Mouse (Mus musculus) urinary bladder, postnatal 14 days (tissue): Measurements from ENCODE around the gene Snd1.

ENCODE experiments used
- DNase-seq: peaks from one replicate; pipeline ENCODE4 v3.0.0; 2021; ENCODE audit warnings: low spot score

The Snd1 gene

DNA sequence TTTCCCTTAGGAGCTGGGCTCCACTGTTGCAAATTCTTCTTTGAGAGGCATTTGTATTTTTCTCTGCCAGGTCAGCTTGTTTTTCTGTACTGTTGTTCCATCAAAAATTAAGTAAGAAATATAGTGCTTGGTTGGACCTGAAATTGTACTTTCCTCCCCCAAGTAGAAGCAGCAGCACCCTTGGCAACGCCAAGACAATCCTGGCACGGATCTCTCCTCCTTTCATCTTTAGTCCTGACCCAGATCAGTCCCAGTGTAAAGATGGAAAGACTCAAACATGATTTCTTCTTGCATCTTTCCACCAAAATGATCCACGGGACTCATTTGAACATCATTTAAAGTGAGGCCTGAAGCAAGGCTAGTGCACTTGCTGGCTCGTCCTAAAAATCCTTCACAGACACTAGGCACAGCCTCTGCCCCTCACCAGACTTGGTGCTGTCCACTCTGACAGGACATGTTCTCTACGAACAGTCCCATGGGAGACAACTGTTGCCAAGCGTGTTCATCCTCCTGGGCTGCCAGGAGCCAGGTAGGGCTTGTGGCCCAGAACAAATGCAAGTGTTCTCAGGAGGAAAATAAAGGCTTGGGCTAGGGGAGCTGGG lies 328.8 kb downstream of the Snd1 start:
- no peak for DNase-seq

DNA sequence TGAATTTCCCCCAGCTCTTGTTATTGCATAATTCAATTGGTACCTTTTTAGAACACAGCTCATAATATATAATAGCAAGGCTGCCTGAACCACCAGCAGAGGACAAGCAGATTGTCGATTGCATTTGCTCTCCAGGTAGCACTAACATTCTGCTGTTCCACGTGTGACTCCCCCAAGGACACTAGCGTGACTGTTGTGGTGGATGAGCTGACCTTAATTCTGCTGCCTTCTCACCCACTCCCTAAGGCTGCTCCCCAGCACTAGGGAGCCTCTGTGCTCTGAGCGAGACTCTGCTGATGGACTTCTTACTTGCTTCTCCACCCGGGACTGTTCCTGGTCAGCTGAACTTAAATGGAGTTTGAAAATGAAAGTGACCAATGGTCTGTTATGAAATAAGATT lies 329.8 kb downstream of the Snd1 start:
- no peak for DNase-seq

DNA sequence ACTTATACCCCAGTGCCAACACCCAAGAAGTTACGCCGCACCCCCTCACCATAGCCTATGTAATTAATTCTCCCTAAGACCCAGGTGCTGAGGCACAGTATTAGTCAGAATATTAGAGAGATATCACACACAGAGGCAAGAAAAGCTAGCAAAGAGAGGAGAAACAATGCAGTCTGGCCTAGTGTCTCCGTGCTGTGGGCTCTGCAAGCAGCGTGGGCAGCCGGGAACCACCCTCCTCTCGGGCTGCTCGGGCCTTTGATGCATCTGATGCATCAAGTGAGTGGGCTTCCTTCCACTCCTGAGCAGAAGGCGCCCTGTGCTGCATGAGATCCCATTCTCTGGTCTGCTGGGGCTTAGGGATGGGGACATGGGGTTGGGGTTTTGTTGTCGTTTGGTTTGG lies 338.1 kb downstream of the Snd1 start:
- no peak for DNase-seq

DNA sequence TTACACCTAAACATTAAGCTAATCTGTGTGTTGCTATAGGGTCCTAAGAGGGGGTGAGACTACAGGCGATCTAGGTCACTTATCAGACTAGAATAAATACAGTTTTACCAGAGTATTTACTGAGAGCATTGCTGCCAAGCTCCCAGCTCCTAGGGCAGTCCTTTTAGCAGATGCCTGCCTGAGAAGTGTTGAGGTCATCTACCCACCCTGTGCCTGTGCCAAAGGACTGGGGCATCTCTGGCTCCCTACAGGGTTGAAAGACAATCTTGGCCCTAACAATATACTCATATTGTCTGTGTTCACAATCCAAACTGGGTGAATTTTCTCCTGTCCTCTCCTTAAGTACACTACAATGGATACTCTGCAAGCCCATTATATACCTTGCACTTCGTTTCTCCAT lies 340.0 kb downstream of the Snd1 start:
- DNase-seq, result no peak

GRCm38 (mm10) chr6:28817039-28817438 lies 342.1 kb downstream of the Snd1 start:
- DNase-seq, result peak; percentile 21

- DNase-seq, result no peak
These were observed 344.8 kb downstream of the Snd1 start for GRCm38 (mm10) chr6:28819509-28820358.

- no peak for DNase-seq
These were observed 347.4 kb downstream of the Snd1 start for GRCm38 (mm10) chr6:28822296-28822695.

DNA sequence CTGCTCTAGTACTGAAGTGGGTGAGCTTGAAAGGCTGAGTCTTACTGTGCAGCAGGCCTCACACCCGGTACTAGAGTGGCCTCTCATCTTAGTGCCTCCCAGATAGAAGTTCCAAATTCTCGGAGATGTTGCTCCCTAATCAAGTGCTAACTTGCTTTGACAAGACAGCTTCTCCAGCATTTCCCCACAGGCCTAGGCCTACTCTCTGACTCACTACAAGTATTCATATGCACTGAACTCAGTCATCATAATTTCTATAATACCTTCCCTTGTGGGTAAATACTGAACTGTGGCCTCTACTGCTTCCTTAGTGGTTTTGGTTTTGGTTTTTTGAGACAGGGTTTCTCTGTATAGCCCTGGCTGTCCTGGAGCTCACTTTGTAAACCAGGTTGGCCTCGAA lies 348.4 kb downstream of the Snd1 start:
- no peak for DNase-seq

GRCm38 (mm10) chr6:28823802-28824201 lies 348.9 kb downstream of the Snd1 start:
- no peak for DNase-seq

GRCm38 (mm10) chr6:28825894-28826293 lies 351.0 kb downstream of the Snd1 start:
- DNase-seq, result no peak

- DNase-seq, result no peak
These were observed 351.9 kb downstream of the Snd1 start for GRCm38 (mm10) chr6:28826689-28827389.

DNA sequence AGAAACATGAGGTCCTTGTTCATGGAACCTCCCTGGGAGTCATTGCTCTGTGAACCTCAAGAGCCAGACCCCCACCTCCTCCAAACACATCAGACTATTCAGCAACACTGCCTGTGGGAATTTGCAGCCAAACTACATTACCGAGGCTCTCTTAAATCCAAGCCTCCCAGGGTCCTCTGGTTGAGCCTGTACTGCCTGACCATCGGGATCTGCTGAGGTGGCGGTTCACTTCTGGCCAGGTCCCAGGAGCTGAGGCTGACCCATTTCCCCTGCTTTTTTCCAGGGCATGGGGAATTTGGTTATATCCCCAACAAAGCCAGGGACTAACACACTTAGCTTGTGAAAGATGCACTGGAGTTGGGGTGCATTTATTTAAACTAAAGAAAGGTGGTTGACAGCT lies 352.6 kb downstream of the Snd1 start:
- DNase-seq, result no peak

GRCm38 (mm10) chr6:28828593-28828992 lies 353.7 kb downstream of the Snd1 start:
- no peak for DNase-seq

DNA sequence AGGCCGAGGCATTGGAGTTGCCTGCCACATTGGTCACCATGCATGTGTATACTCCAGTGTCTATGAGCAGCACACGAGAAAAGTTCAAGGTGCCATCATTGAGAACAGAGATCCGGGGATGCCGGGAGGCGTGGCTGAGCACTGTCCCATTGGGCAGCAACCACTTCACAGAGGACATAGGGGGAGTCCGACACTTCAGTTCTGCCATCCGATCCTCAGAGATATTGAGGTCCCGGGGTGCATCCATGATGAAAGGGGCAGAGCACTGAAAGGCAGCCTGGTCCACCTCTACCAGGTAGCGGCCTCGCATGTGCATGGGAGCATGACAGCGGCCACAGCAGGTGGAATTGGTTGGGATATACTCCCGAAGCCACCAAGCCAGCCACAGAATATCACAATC lies 355.4 kb downstream of the Snd1 start:
- DNase-seq, result no peak

DNA sequence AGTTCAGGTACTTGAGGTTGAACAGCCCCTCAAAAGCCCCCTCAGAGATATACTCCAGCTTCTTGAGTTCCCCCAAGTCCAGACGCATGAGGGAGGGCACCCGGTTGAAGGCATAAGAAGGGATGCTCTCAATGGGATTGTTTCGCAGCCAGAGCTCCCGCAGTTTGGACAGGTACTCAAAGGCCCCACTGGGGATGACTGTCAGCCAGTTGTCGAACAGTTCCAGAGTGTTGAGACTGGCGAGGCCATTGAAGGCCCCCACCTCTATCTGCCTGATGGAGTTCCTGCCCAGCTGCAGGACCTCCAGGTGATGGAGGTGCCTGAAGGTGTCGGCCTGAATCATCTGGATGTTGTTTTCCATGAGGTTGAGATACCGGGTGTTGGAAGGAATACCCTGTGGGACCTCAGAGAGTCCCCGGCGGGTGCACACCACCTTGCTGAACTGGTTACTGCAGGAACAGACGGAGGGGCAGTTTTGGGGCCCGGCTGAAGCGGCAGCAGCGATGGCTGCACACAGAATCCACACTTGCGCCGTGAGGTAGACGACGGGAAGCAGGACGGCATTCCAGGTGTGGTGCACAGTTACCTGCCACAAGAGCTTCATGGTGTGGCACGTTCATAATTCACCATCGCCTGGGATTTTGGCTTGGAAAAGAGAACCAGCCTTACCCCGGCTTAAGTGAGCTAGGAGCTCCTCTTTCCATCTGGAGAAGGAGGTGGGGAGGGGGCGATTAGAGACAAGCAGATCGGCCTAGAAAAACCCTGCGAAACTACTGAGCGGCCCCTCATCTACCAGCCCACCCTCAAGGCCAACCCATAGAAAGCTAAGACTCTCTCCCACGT lies 356.3 kb downstream of the Snd1 start, which contains the start of gene Lrrc4:
TSS of gene Lrrc4 (minus strand) at position 737 of the 843 bp plus-strand sequence.
- no peak for DNase-seq

DNA sequence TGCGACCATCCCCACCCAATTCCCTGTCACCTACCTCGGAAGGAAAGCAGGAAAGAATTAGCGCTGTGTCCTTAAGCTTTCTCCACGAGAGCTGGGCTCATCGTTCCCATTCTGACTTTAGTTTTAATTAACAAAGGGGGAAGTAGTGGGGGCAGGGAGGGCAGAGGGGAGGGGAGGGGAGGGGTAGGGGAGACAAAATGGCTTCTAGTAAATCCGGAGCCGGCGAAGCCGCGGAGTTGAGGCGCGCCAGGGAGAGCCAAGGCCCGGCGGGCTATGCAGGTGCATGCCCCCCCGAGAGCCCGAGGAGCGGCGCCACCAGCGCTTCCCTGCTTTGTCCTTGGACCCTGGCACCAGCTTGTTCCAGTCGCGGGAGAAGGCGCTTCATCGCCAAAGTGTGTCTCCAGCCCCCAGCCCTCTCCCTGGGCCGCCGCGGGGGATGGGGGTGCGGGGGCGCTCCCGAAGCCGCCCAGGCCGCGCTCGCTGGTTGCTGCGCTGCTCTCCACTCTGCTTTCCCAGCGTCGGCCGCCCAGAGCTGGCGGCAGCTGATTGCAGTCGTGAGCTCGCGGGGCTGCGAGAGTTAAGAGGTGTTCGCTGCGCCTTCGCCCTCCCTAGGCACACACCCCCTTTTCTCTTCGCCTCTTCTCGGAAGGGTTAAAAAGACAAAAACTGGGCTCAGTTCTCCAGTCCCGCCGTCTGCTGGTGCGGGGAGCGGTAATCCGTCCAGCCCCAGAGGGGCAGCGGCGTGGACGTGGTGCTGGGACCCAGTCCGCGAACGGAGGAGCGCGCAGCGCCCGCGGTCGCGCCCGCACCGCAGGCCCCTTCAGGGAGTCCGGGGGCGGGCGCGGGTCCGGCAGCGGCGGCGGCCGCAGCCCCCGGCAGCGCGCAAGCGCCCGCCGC lies 357.2 kb downstream of the Snd1 start:
- peak; percentile 28 for DNase-seq

GRCm38 (mm10) chr6:28832751-28833291 lies 357.9 kb downstream of the Snd1 start:
- DNase-seq, result peak; percentile 35

DNA sequence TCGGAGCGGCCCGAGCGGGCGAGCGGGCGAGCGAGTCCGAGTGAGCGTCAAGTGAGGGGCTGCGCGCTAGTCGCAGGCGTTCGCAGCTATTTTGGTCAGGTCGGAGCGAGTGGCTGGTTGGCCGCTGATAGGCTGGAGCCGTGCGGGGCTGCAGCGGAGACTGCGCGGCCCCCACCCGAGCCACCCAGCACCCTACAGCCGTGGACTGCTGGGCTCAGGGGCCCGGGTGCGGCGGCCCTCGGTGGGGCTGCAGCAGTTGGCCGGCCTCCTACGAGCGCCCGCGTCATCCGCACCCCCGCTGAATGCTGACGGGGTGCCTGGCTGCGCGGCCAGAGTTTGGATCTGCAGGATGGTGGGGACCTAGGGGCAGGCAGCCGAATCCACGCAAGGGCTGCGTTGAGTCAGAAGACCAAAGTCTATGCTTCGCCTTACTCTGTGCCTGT lies 358.5 kb downstream of the Snd1 start:
- no peak for DNase-seq

DNA sequence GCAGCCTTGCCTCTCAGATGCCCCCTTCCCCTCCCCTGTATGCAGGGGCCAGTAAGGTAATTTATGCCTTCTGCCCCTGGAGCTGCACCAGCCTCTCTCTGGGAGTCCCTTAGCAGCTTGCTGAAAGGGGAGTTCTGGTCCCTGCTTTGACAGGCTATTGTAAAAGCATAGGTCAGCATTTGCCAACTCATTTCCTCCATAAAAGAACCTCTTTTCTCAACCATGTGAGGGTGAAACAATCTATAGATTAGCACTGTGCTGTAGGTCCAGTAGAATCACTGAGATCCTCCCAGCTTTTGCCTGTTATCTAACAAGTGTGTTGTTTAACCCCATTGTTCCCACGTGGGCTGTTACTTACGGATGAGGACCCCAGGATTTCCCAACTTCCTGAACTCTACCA lies 359.1 kb downstream of the Snd1 start:
- DNase-seq, result no peak

- no peak for DNase-seq
These were observed 361.7 kb downstream of the Snd1 start for GRCm38 (mm10) chr6:28836600-28836999.

DNA sequence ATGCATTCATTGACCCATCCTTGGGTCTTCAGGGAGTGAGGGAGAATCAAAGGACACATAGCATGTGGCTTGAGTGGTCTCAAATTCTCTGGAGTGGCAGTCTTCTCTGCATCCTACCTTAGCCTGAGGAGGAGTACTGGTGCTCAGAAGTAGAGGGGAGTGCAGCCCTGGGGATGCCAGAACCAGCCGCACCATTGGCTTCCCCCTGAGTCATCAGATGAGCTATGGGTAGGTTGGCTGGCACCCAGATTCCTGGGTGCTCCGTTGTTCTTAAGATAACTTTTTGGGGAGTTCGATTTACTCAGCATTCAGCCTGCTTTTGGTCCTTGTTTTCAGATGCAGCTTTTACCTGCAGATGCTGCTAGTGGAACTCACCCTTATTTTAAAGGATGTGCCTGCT lies 366.6 kb downstream of the Snd1 start:
- DNase-seq, result no peak
